Mouse (Mus musculus) forebrain, embryonic 13.5 days (tissue): Measurements from ENCODE around the gene Gm20518. TPM values are rescaled to one million over a fixed set of nuclear protein-coding genes. Genes with fewer than 3 reads are reported as not detected.

Experiments used
- ATAC-seq: fragments of 200-750 bp; cut with Nextera tagmentation; 2 replicates; pipeline ENCODE4 v1.8.0; 2017
- H3K27ac ChIP-seq: fragments of 300-500 bp; sonication (generic); 2 replicates; pipeline ENCODE4 v1.5.1; 2015; ENCODE audit warnings: inconsistent platforms, mild to moderate bottlenecking, moderate library complexity
- H3K27me3 ChIP-seq: fragments of 300-500 bp; sonication (generic); 2 replicates; pipeline ENCODE4 v1.6.1; 2015; ENCODE audit warnings: mild to moderate bottlenecking, inconsistent platforms
- H3K36me3 ChIP-seq: fragments of 300-500 bp; sonication (generic); 2 replicates; pipeline ENCODE4 v1.6.1; 2015; ENCODE audit warnings: mild to moderate bottlenecking, inconsistent platforms; ENCODE audit not compliant: poor library complexity, severe bottlenecking
- H3K4me1 ChIP-seq: fragments of 300-500 bp; sonication (generic); 2 replicates; pipeline ENCODE4 v1.6.1; 2015; ENCODE audit warnings: inconsistent platforms
- H3K4me2 ChIP-seq: fragments of 300-500 bp; sonication (generic); 2 replicates; pipeline ENCODE4 v1.6.1; 2015; ENCODE audit warnings: inconsistent platforms, mild to moderate bottlenecking, moderate library complexity
- H3K4me3 ChIP-seq: fragments of 300-500 bp; sonication (generic); 2 replicates; pipeline ENCODE4 v1.5.1; 2015; ENCODE audit warnings: mild to moderate bottlenecking, inconsistent platforms
- H3K9ac ChIP-seq: fragments of 300-500 bp; sonication (generic); 2 replicates; pipeline ENCODE4 v1.6.1; 2015; ENCODE audit warnings: mild to moderate bottlenecking, inconsistent platforms
- H3K9me3 ChIP-seq: fragments of 300-500 bp; sonication (generic); replicated peaks from 2 replicates; pipeline ENCODE4 v1.6.1; 2016; ENCODE audit warnings: inconsistent platforms
- WGBS: fragments of 180-500 bp; shearing (Covaris S2); methylation state at CpG from one replicate; pipeline ENCODE4 v1.1.7; 2015; 5-methylcytosine and 5-hydroxymethylcytosine counted together
- polyA plus RNA-seq: library from polyadenylated mRNA; unstranded; fragments of >200 nt; fragmentation: Nextera tagmentation; extraction: Ambion mirVana; gene quantifications from 2 replicates; pipeline ENCODE4 v1.2.1, GENCODE M21; 2015

Gene Gm20518
- polyA plus RNA-seq, 1 experiment from 2014 or later = 0.35 TPM

- 0 out of 2 replicates have a peak, but pooled peaks cover 3% of the 10 kb centered on the region for H3K27me3 ChIP-seq
- ATAC-seq = no peak
- H3K4me3 ChIP-seq = no peak overlapping the region
- 71% methylated on average over 3 of the region's 3 CpGs for WGBS
- H3K9ac ChIP-seq = no peak overlapping the region
- H3K4me1 ChIP-seq = peaks cover 26% of the 10 kb centered on the region
- H3K27ac ChIP-seq = no peak overlapping the region
- H3K9me3 ChIP-seq = no peaks in the 10 kb centered on the region
- H3K36me3 ChIP-seq = no peaks in the 10 kb centered on the region
- no peak overlapping the region; the same call in 1 of the 2 replicates for H3K4me2 ChIP-seq
Observed at GRCm38 (mm10) chr16:17892606-17893005, 1.1 kb upstream of the Gm20518 start.

GRCm38 (mm10) chr16:17890917-17891566 is 429 bp downstream of the Gm20518 start:
- H3K4me2 ChIP-seq = peak overlapping the region; percentile 73
- peak overlapping the region; percentile 94 for H3K27ac ChIP-seq
- peaks cover 33% of the 10 kb centered on the region for H3K4me1 ChIP-seq
- H3K9ac ChIP-seq = peak overlapping the region; percentile 97
- 0 out of 2 replicates have a peak, but pooled peaks cover 3% of the 10 kb centered on the region for H3K27me3 ChIP-seq
- H3K9me3 ChIP-seq = no peaks in the 10 kb centered on the region
- no peaks in the 10 kb centered on the region for H3K36me3 ChIP-seq
- 1% methylated on average over 44 of the region's 44 CpGs for WGBS
- peak; percentile 59 for ATAC-seq
- peak overlapping the region; percentile 95 for H3K4me3 ChIP-seq

- H3K36me3 ChIP-seq = no peaks in the 10 kb centered on the region
- peak overlapping the region; percentile 73 for H3K4me2 ChIP-seq
- peak overlapping the region; percentile 97 for H3K9ac ChIP-seq
- H3K9me3 ChIP-seq = no peaks in the 10 kb centered on the region
- H3K4me3 ChIP-seq = peak overlapping the region; percentile 95
- WGBS = 56% methylated on average over 2 of the region's 2 CpGs
- 0 out of 2 replicates have a peak, but pooled peaks cover 3% of the 10 kb centered on the region for H3K27me3 ChIP-seq
- no peak overlapping the region for H3K27ac ChIP-seq
- ATAC-seq = no peak
- H3K4me1 ChIP-seq = peaks cover 36% of the 10 kb centered on the region
Observed at GRCm38 (mm10) chr16:17890342-17890727, 1.1 kb downstream of the Gm20518 start.

DNA sequence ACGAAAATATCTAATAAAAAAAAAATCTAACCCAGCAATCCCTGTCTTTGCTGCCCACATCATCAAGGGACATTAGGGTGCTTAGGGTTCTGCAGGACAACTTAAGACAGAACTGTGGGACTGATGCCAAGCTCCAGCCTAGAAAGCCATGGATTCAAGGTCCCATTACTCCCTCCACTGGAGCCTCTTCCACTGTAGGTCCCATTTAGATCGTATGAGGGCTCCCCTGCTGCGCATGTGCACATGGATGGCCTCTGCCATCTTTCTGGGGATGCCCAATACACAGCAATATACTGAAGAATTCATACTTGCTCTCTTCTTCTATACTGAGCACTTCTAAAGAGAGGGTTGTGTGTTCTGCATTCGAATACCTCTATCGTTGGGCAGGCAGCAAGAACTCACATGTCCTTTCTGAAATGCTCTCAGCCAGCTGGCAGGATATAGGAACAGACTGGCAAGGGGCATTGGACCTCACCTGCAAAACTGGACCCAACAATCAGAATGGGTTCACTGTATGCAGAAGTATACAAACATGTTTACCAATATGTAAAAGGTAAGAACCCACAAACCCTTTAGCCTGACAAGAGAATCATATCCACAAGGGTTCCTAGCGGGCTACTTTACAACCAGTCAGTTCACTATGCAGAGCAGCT is 1.7 kb downstream of the Gm20518 start:
- Histone ChIP-seq H3K27ac (no peak overlapping the region), H3K4me3 (peak overlapping the region; percentile 95), H3K4me2 (peak overlapping the region; percentile 73), H3K9ac (peak overlapping the region; percentile 97), H3K4me1 (peaks cover 36% of the 10 kb centered on the region), H3K36me3 (no peaks in the 10 kb centered on the region), H3K27me3 (0 out of 2 replicates have a peak, but pooled peaks cover 3% of the 10 kb centered on the region), H3K9me3 (no peaks in the 10 kb centered on the region)
- no peak for ATAC-seq
- WGBS = 80% methylated on average over 6 of the region's 6 CpGs

DNA sequence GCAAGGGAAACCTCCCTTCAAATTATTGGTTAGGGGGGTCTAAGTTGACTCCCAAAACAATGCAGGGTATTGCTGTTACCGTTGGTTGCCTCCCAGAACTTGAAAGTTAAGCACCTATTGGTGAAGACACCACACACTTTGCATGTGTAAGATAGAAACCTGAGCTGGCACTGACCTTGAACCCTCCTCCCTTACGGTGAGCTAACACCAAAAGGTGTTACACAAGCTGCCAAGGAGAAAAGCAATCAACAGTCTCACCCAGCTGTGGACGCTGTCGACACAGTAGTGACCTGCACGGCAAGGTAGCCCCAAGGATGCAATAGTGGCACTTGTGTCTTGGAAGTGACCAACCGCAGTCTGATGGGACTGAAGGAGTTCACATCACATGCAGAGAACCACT is 7.4 kb downstream of the Gm20518 start:
- H3K4me3 ChIP-seq = no peak overlapping the region

DNA sequence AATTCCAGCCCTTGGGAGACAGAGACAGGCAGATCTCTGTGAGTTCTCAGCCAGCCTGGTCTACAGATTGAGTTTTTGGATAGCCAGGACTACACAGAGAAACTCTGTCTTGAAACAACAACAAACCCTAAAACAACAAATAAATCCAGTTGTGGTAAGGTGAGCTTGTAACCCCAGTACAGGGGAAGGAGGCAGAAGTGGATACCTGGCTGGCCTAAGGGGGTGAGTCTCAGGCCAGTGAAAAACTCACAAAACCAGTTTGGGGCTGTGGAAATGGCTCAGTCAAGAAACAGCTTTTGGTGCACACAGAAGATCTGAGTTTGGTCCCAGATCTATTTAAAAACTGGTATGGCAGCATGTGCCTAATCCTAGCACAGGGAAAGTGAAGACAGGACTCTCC is 9.3 kb downstream of the Gm20518 start:
- H3K4me2 ChIP-seq = no peak overlapping the region
- H3K4me1 ChIP-seq = peaks cover 13% of the 10 kb centered on the region; the same call in 1 of the 2 replicates
- no peak overlapping the region for H3K27ac ChIP-seq
- peaks cover 39% of the 10 kb centered on the region for H3K36me3 ChIP-seq
- H3K27me3 ChIP-seq = no peaks in the 10 kb centered on the region
- H3K4me3 ChIP-seq = no peak overlapping the region
- no peak for ATAC-seq
- no peaks in the 10 kb centered on the region for H3K9me3 ChIP-seq
- H3K9ac ChIP-seq = no peak overlapping the region

More for the DNA sequence above, 7.4 kb downstream of the Gm20518 start:
- Histone ChIP-seq H3K36me3 (peaks cover 29% of the 10 kb centered on the region), H3K9me3 (no peaks in the 10 kb centered on the region), H3K9ac (no peak overlapping the region), H3K27ac (no peak overlapping the region), H3K27me3 (no peaks in the 10 kb centered on the region), H3K4me2 (no peak overlapping the region), H3K4me1 (peaks cover 13% of the 10 kb centered on the region; the same call in 1 of the 2 replicates)
- WGBS = 88% methylated on average over 6 of the region's 6 CpGs
- no peak for ATAC-seq

DNA sequence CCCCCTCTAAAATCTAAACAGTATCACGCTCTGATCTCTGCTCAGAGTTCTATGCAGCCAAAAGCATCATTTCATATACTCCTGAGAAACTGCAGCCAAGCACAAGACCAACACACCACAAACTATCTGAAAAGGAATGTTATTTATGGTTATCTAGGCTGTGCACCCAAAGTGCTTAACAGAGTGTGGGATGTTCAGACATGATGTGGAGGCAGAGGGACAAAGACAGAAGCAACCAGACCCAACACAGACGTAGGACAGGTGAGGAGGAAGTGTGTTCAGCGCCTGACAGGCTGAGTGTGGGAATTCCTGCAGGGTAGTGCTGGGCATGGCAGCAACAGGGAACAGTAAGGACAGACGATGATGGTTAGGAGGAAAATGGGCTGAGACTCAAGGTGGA is 11.9 kb downstream of the Gm20518 start:
- no peak for ATAC-seq
- no peak overlapping the region for H3K4me2 ChIP-seq
- H3K9me3 ChIP-seq = no peaks in the 10 kb centered on the region
- no peak overlapping the region for H3K9ac ChIP-seq
- H3K27ac ChIP-seq = no peak overlapping the region
- H3K27me3 ChIP-seq = no peaks in the 10 kb centered on the region
- H3K4me1 ChIP-seq = peaks cover 3% of the 10 kb centered on the region; the same call in 1 of the 2 replicates
- H3K36me3 ChIP-seq = peaks cover 43% of the 10 kb centered on the region
- H3K4me3 ChIP-seq = no peak overlapping the region
- 97% methylated on average over 4 of the region's 4 CpGs for WGBS

DNA sequence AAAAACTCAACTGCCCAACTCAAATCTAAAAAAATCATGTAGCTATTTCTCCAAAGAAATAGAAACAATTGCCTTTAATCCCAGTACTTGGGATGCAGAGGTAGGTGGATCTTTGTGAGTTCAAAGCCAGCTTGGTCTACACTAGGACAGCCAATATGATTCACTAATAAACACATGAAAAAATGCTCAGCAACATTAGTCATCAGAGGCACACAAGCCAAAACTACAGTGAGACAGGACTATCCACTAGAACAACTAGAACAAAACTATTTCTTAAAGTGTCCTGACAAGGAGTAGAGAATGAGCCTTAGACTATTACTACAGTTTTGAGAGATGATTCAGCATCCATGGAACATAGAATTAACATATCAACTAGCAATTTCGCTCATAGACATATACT is 15.4 kb downstream of the Gm20518 start:
- 93% methylated on average over 1 of the region's 1 CpGs for WGBS
- Histone ChIP-seq H3K27ac (no peak overlapping the region), H3K4me1 (no peaks in the 10 kb centered on the region), H3K4me3 (no peak overlapping the region), H3K4me2 (no peak overlapping the region), H3K36me3 (peaks cover 41% of the 10 kb centered on the region), H3K27me3 (no peaks in the 10 kb centered on the region), H3K9ac (no peak overlapping the region), H3K9me3 (no peaks in the 10 kb centered on the region)
- no peak for ATAC-seq

GRCm38 (mm10) chr16:17875174-17875573 is 16.3 kb downstream of the Gm20518 start:
- Histone ChIP-seq H3K4me1 (no peaks in the 10 kb centered on the region), H3K9me3 (no peaks in the 10 kb centered on the region), H3K36me3 (peaks cover 48% of the 10 kb centered on the region), H3K4me3 (no peak overlapping the region), H3K27me3 (no peaks in the 10 kb centered on the region), H3K9ac (no peak overlapping the region), H3K4me2 (no peak overlapping the region), H3K27ac (no peak overlapping the region)
- no peak for ATAC-seq
- WGBS = 90% methylated on average over 4 of the region's 4 CpGs

DNA sequence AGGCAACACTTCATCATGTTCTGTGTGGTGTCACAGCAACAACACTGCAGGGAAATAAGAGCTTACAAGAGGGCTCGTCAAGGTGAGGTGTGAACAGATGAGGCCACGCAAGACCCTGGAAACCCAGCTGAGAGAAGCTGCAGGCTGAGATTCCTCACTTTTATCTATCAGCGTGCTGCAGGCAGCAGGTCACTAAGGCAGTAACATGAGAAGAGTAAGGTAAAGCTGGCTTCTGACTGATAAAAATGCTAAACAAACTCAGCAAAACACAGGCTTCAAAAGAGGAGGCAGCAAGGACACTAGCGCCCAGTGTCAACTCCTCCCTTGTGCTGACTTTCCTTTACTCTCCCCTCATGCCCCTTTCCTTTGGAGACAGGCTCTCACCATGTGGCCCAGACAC is 18.5 kb downstream of the Gm20518 start:
- H3K4me1 ChIP-seq = no peaks in the 10 kb centered on the region
- no peak overlapping the region for H3K9ac ChIP-seq
- H3K36me3 ChIP-seq = peaks cover 54% of the 10 kb centered on the region
- 78% methylated on average over 4 of the region's 4 CpGs for WGBS
- ATAC-seq = no peak
- no peak overlapping the region for H3K4me3 ChIP-seq
- H3K4me2 ChIP-seq = no peak overlapping the region
- H3K27ac ChIP-seq = no peak overlapping the region
- H3K27me3 ChIP-seq = no peaks in the 10 kb centered on the region
- no peaks in the 10 kb centered on the region for H3K9me3 ChIP-seq

- no peak for ATAC-seq
- Histone ChIP-seq H3K4me3 (no peak overlapping the region), H3K4me2 (no peak overlapping the region), H3K36me3 (peaks cover 52% of the 10 kb centered on the region), H3K27ac (no peak overlapping the region), H3K9me3 (no peaks in the 10 kb centered on the region), H3K4me1 (no peaks in the 10 kb centered on the region), H3K27me3 (no peaks in the 10 kb centered on the region), H3K9ac (no peak overlapping the region)
- 88% methylated on average over 5 of the region's 5 CpGs for WGBS
Observed at GRCm38 (mm10) chr16:17871248-17871647, 20.2 kb downstream of the Gm20518 start.

- no peak overlapping the region for H3K4me2 ChIP-seq
- H3K4me3 ChIP-seq = no peak overlapping the region
- no peak for ATAC-seq
- H3K9me3 ChIP-seq = no peaks in the 10 kb centered on the region
- H3K4me1 ChIP-seq = no peaks in the 10 kb centered on the region
- peaks cover 62% of the 10 kb centered on the region for H3K36me3 ChIP-seq
- no peaks in the 10 kb centered on the region for H3K27me3 ChIP-seq
- H3K9ac ChIP-seq = no peak overlapping the region
- H3K27ac ChIP-seq = no peak overlapping the region
- WGBS = 71% methylated on average over 6 of the region's 6 CpGs
Observed at GRCm38 (mm10) chr16:17865770-17866169, 25.7 kb downstream of the Gm20518 start.
